Mouse (Mus musculus) urinary bladder, postnatal 0 days (tissue): ENCODE results near the gene Olfr348. TPM values are rescaled to one million over a fixed set of nuclear protein-coding genes. Genes with fewer than 3 reads are reported as not detected.

Experiments used
- polyA plus RNA-seq: library from polyadenylated mRNA; unstranded; fragments of >200 nt; fragmentation: Nextera tagmentation; extraction: Ambion mirVana; gene quantifications from 2 replicates; pipeline ENCODE4 v1.2.1, GENCODE M21; 2015

The Olfr348 gene
- polyA plus RNA-seq: not detected in 2 replicates

GRCm38 (mm10) chr2:36783976-36784375 is at the start of gene Olfr348:
Gene Olfr348, plus strand, starts transcription at chr2:36784276.

GRCm38 (mm10) chr2:36790238-36790637 is 6.2 kb downstream of the Olfr348 start, which contains the start of gene Olfr50:
Gene Olfr50, plus strand, starts transcription at chr2:36790538.

GRCm38 (mm10) chr2:36816932-36817331 is 32.9 kb downstream of the Olfr348 start, which contains the start of gene Olfr3:
Gene Olfr3, minus strand, starts transcription at chr2:36817032.

Other genes starting within 250 kb of the Olfr348 start
- gene Olfr344, start 217.6 kb upstream of the Olfr348 start, polyA plus RNA-seq: not detected in 2 replicates
- gene Olfr345, start 144.2 kb upstream of the Olfr348 start, polyA plus RNA-seq: not detected in 2 replicates
- not detected in 2 replicates for gene Olfr346, start 98.5 kb upstream of the Olfr348 start, polyA plus RNA-seq
- gene Olfr347, start 52.4 kb upstream of the Olfr348 start, polyA plus RNA-seq: not detected in 2 replicates
- gene Olfr50, start 6.3 kb downstream of the Olfr348 start, polyA plus RNA-seq: not detected in 2 replicates
- not detected in 2 replicates for gene Olfr3, start 32.8 kb downstream of the Olfr348 start, polyA plus RNA-seq
- gene Olfr350, start 62.0 kb downstream of the Olfr348 start, polyA plus RNA-seq: not detected in 2 replicates
- not detected in 2 replicates for gene Olfr351, start 78.4 kb downstream of the Olfr348 start, polyA plus RNA-seq
- not detected in 2 replicates for gene Olfr352, start 84.2 kb downstream of the Olfr348 start, polyA plus RNA-seq
- gene Olfr353, start 108.7 kb downstream of the Olfr348 start, polyA plus RNA-seq: not detected in 2 replicates
- gene Olfr354, start 121.4 kb downstream of the Olfr348 start, polyA plus RNA-seq: not detected in 2 replicates
- not detected in 2 replicates for gene Olfr355, start 144.6 kb downstream of the Olfr348 start, polyA plus RNA-seq
- not detected in 2 replicates for gene Olfr356, start 152.8 kb downstream of the Olfr348 start, polyA plus RNA-seq
- not detected in 2 replicates for gene Olfr357, start 209.6 kb downstream of the Olfr348 start, polyA plus RNA-seq
- not detected in 2 replicates for gene Olfr358, start 225.1 kb downstream of the Olfr348 start, polyA plus RNA-seq